Comparison of ENCODE assay signal across 7 mouse cellular contexts in genomic region chr13:47044617-47044947, GRCm38 (mm10). TPM values are rescaled to one million over a fixed set of nuclear protein-coding genes. Genes with fewer than 3 reads are reported as not detected.
A peak's percentile ranks its signal among the peaks of the same experiment; 100 is the strongest.
DNase-seq lines count a peak whose midpoint lies in the region; ATAC-seq and TF ChIP-seq lines count a peak whose summit lies in the region.

TSS of gene Tpmt (minus strand) at chr13:47044737.

- no peak for TF ChIP-seq CTCF in lung, embryonic 14.5 days (IDR thresholded peaks at IDR 0.05; ENCODE audit: low read depth)
- no peak for TF ChIP-seq CTCF in brain, embryonic 14.5 days (IDR thresholded peaks at IDR 0.05; ENCODE audit: borderline replicate concordance, extremely low read depth, insufficient read depth, insufficient read length)
- TF ChIP-seq CTCF in small intestine, adult 2 months (IDR thresholded peaks at IDR 0.05; ENCODE audit: extremely low read depth, insufficient read length, insufficient replicate concordance, low read depth, low read length): no peak

- H3K9me3 ChIP-seq in lung, embryonic 14.5 days (ENCODE audit: low read depth, low read length): no peaks in the 10 kb centered on the region
- no peaks in the 10 kb centered on the region for H3K9me3 ChIP-seq in heart, embryonic 15.5 days (replicated peaks)
- H3K9me3 ChIP-seq in limb, embryonic 15.5 days: no peaks in the 10 kb centered on the region

- no peaks in the 10 kb centered on the region for H3K27me3 ChIP-seq in lung, embryonic 14.5 days (ENCODE audit: insufficient read depth, low read length)
- no peaks in the 10 kb centered on the region for H3K27me3 ChIP-seq in heart, embryonic 15.5 days
- no peaks in the 10 kb centered on the region for H3K27me3 ChIP-seq in limb, embryonic 15.5 days
- H3K27me3 ChIP-seq in small intestine, adult 2 months (ENCODE audit: control insufficient read depth, insufficient read depth, low read length): no peaks in the 10 kb centered on the region

- H3K4me1 ChIP-seq in lung, embryonic 14.5 days (ENCODE audit: insufficient read depth): peaks cover 4% of the 10 kb centered on the region; the same call in 1 of the 2 replicates
- peaks cover 11% of the 10 kb centered on the region for H3K4me1 ChIP-seq in heart, embryonic 15.5 days (replicated peaks)
- peaks cover 11% of the 10 kb centered on the region for H3K4me1 ChIP-seq in limb, embryonic 15.5 days
- H3K4me1 ChIP-seq in small intestine, adult 2 months (ENCODE audit: control insufficient read depth, insufficient read depth, insufficient read length, low read length): peaks cover 11% of the 10 kb centered on the region

- no peak for ATAC-seq in lung, embryonic 14.5 days (ENCODE audit: insufficient read depth)
- ATAC-seq in heart, embryonic 15.5 days (replicated peaks; ENCODE audit: insufficient number of reproducible peaks, insufficient read depth, low FRiP score, low read depth): no peak
- no peak for ATAC-seq in limb, embryonic 15.5 days (ENCODE audit: insufficient number of reproducible peaks, low FRiP score, low TSS enrichment, low read depth)

- peak within 1 kb of the TSS; percentile 84 for H3K4me3 ChIP-seq in lung, embryonic 14.5 days (ENCODE audit: low read depth, low read length)
- H3K4me3 ChIP-seq in heart, embryonic 15.5 days: peak within 1 kb of the TSS; percentile 89
- peak within 1 kb of the TSS; percentile 88 for H3K4me3 ChIP-seq in limb, embryonic 15.5 days
- H3K4me3 ChIP-seq in small intestine, adult 2 months (ENCODE audit: low read depth, low read length): peak within 1 kb of the TSS; percentile 77

- peak within 1 kb of the TSS; percentile 64 for H3K9ac ChIP-seq in lung, embryonic 14.5 days
- peak within 1 kb of the TSS; percentile 87 for H3K9ac ChIP-seq in heart, embryonic 15.5 days
- H3K9ac ChIP-seq in limb, embryonic 15.5 days: peak within 1 kb of the TSS; percentile 77

- WGBS in lung, embryonic 14.5 days: 14% methylated on average over 10 of the region's 10 CpGs
- WGBS in heart, embryonic 15.5 days: 16% methylated on average over 10 of the region's 10 CpGs
- WGBS in limb, embryonic 15.5 days: 7% methylated on average over 10 of the region's 10 CpGs
- 7% methylated on average over 10 of the region's 10 CpGs for WGBS in small intestine, adult 2 months

- peak; percentile 39 for DNase-seq in lung, embryonic 14.5 days
- DNase-seq in lung, postnatal 25 days (ENCODE audit: low spot score): no peak
- DNase-seq in brain, embryonic 14.5 days (ENCODE audit: low read depth): no peak
- DNase-seq in urinary bladder, postnatal 36 days (ENCODE audit: low spot score in 2 of 2): no peak

- H3K27ac ChIP-seq in lung, embryonic 14.5 days (ENCODE audit: low read depth): no peak within 1 kb of the TSS
- peak within 1 kb of the TSS; percentile 59; the same call in 1 of the 2 replicates for H3K27ac ChIP-seq in heart, embryonic 15.5 days
- peak within 1 kb of the TSS; percentile 79 for H3K27ac ChIP-seq in limb, embryonic 15.5 days
- peak within 1 kb of the TSS; percentile 3; the same call in 1 of the 2 replicates for H3K27ac ChIP-seq in small intestine, adult 2 months (ENCODE audit: insufficient read depth, low read depth, low read length)

- no peak for TF ChIP-seq POLR2A in brain, embryonic 14.5 days (IDR thresholded peaks at IDR 0.05; ENCODE audit: borderline replicate concordance, extremely low read depth, insufficient read depth, insufficient read length, poor library complexity, severe bottlenecking)
- TF ChIP-seq POLR2A in small intestine, adult 2 months (IDR thresholded peaks at IDR 0.05; ENCODE audit: low read depth, low read length): no peak

- H3K36me3 ChIP-seq in lung, embryonic 14.5 days (ENCODE audit: insufficient read depth): 0 out of 2 replicates have a peak, but pooled peaks cover 9% of the 10 kb centered on the region
- peaks cover 8% of the 10 kb centered on the region; the same call in 1 of the 2 replicates for H3K36me3 ChIP-seq in heart, embryonic 15.5 days
- peaks cover 12% of the 10 kb centered on the region for H3K36me3 ChIP-seq in limb, embryonic 15.5 days
- 0 out of 2 replicates have a peak, but pooled peaks cover 5% of the 10 kb centered on the region for H3K36me3 ChIP-seq in small intestine, adult 2 months (ENCODE audit: control insufficient read depth, insufficient read depth, low read length)

- peak within 1 kb of the TSS; percentile 100 for H3K4me2 ChIP-seq in lung, embryonic 14.5 days
- peak within 1 kb of the TSS; percentile 99 for H3K4me2 ChIP-seq in heart, embryonic 15.5 days
- peak within 1 kb of the TSS; percentile 98 for H3K4me2 ChIP-seq in limb, embryonic 15.5 days

RNA-seq across cellular contexts. Expression of gene Tpmt, which starts in this region (rescaled TPM):
- 27.5 and 28.4 TPM in 2 replicates for polyA plus RNA-seq in lung, embryonic 14.5 days (2014; fragmentation: Nextera tagmentation; extraction: Ambion mirVana)
- polyA plus RNA-seq in brain, embryonic 14.5 days (2012; rRNA removed): 14.7 and 18.8 TPM in 2 replicates
- 13.6 and 13.9 TPM in 2 replicates for polyA plus RNA-seq in heart, embryonic 15.5 days (2015; fragmentation: Nextera tagmentation; extraction: Ambion mirVana)
- 15.5 and 16.4 TPM in 2 replicates for polyA plus RNA-seq in limb, embryonic 15.5 days (2015; fragmentation: Nextera tagmentation; extraction: Ambion mirVana)
- 1.5 and 2.8 TPM in 2 replicates for polyA plus RNA-seq in small intestine, adult 2 months (2012; rRNA removed)
